Mouse (Mus musculus) heart, postnatal 0 days (tissue): ENCODE results near the gene Stk38l.

Experiments used
- CTCF ChIP-seq: IDR thresholded peaks from 2 replicates; pipeline ENCODE4 v1.5.1; 2016; ENCODE audit warnings: antibody characterized with exemption, control low read depth, low read depth
- EP300 ChIP-seq: IDR thresholded peaks from 2 replicates; pipeline ENCODE4 v1.6.1; 2016; ENCODE audit warnings: antibody characterized with exemption, low read depth

GRCm38 (mm10) chr6:146770808-146771207 is 46.0 kb downstream of the Stk38l start:
- no peak for TF ChIP-seq CTCF
- TF ChIP-seq EP300, result no peak
